Mouse (Mus musculus): ENCODE measurements around the gene Cacna2d2.

GRCm38 (mm10) chr9:107542721-107543120 lies 143.3 kb downstream of the Cacna2d2 start:
- no peak for TF ChIP-seq POLR2A (IDR thresholded peaks at IDR 0.05; ENCODE audit: low read depth, low read length)
- TF ChIP-seq CTCF (IDR thresholded peaks at IDR 0.05; ENCODE audit: borderline replicate concordance, insufficient read depth, low read length): no peak

All from embryonic fibroblast, embryonic 13.5 days (primary cell).